Mouse (Mus musculus): Measurements from ENCODE around the gene Fhad1.

GRCm38 (mm10) chr4:141858501-141858900 lies 156.4 kb downstream of the Fhad1 start:
- TF ChIP-seq CTCF (IDR thresholded peaks at IDR 0.05; ENCODE audit: low read depth, low read length), result no peak
- no peak for TF ChIP-seq POLR2A (IDR thresholded peaks at IDR 0.05; ENCODE audit: insufficient read depth, low read length)
- TF ChIP-seq EP300 (IDR thresholded peaks at IDR 0.05; ENCODE audit: insufficient read depth, low read depth, low read length), result no peak

All from ES-Bruce4 (cell line).